Mouse (Mus musculus): Measurements from ENCODE around the gene 1700022I11Rik.

Gene 1700022I11Rik

GRCm38 (mm10) chr4:43001272-43001671 lies 31.9 kb downstream of the 1700022I11Rik start:
- DNase-seq (ENCODE audit: low spot score in 2 of 2): no peak

- no peak for DNase-seq (ENCODE audit: low spot score in 2 of 2)
Observed at GRCm38 (mm10) chr4:43002756-43003439, 33.5 kb downstream of the 1700022I11Rik start.

- no peak for DNase-seq (ENCODE audit: low spot score in 2 of 2)
Observed at GRCm38 (mm10) chr4:43004951-43005350, 35.5 kb downstream of the 1700022I11Rik start.

GRCm38 (mm10) chr4:43005765-43006164 lies 36.4 kb downstream of the 1700022I11Rik start:
- DNase-seq (ENCODE audit: low spot score in 2 of 2): no peak

GRCm38 (mm10) chr4:43010161-43011038 lies 41.0 kb downstream of the 1700022I11Rik start, which contains the start of gene Fancg:
Fancg (minus strand) TSS chr4:43010506.
- peak; percentile 61 to 78 for DNase-seq (ENCODE audit: low spot score in 2 of 2)

- DNase-seq (ENCODE audit: low spot score in 2 of 2): no peak
Observed at GRCm38 (mm10) chr4:43012091-43012490, 42.7 kb downstream of the 1700022I11Rik start.

- DNase-seq (ENCODE audit: low spot score in 2 of 2): no peak
Observed at GRCm38 (mm10) chr4:43018156-43018555, 48.8 kb downstream of the 1700022I11Rik start.

- no peak for DNase-seq (ENCODE audit: low spot score in 2 of 2)
Observed at GRCm38 (mm10) chr4:43019176-43019575, 49.8 kb downstream of the 1700022I11Rik start.

GRCm38 (mm10) chr4:43019641-43020465 lies 50.4 kb downstream of the 1700022I11Rik start:
- DNase-seq (ENCODE audit: low spot score in 2 of 2): no peak

- DNase-seq (ENCODE audit: low spot score in 2 of 2): no peak
Observed at GRCm38 (mm10) chr4:43020876-43021275, 51.5 kb downstream of the 1700022I11Rik start.

- no peak for DNase-seq (ENCODE audit: low spot score in 2 of 2)
Observed at GRCm38 (mm10) chr4:43021341-43021740, 51.9 kb downstream of the 1700022I11Rik start.

- DNase-seq (ENCODE audit: low spot score in 2 of 2): no peak
Observed at GRCm38 (mm10) chr4:43024673-43025072, 55.3 kb downstream of the 1700022I11Rik start.

- peak; percentile 89 to 94 for DNase-seq (ENCODE audit: low spot score in 2 of 2)
Observed at GRCm38 (mm10) chr4:43025084-43025960, 55.9 kb downstream of the 1700022I11Rik start, which contains the start of gene Pigo. Pigo (minus strand) TSS chr4:43025819.

- no peak for DNase-seq (ENCODE audit: low spot score in 2 of 2)
Observed at GRCm38 (mm10) chr4:43029121-43029520, 59.7 kb downstream of the 1700022I11Rik start.

- no peak for DNase-seq (ENCODE audit: low spot score in 2 of 2)
Observed at GRCm38 (mm10) chr4:43029749-43030148, 60.3 kb downstream of the 1700022I11Rik start.

GRCm38 (mm10) chr4:43030352-43030751 lies 60.9 kb downstream of the 1700022I11Rik start:
- no peak for DNase-seq (ENCODE audit: low spot score in 2 of 2)

- DNase-seq (ENCODE audit: low spot score in 2 of 2): no peak
Observed at GRCm38 (mm10) chr4:43030780-43031230, 61.4 kb downstream of the 1700022I11Rik start.

GRCm38 (mm10) chr4:43031237-43031995 lies 62.0 kb downstream of the 1700022I11Rik start, which contains the start of gene Stoml2:
Stoml2 (minus strand) TSS chr4:43031710.
- DNase-seq (ENCODE audit: low spot score in 2 of 2): peak; percentile 81 to 87

- no peak for DNase-seq (ENCODE audit: low spot score in 2 of 2)
Observed at GRCm38 (mm10) chr4:43032501-43032900, 63.1 kb downstream of the 1700022I11Rik start.
